Mouse (Mus musculus): ENCODE measurements at regions not wholly inside any gene's neighbourhood (a gene's known extent, or its start where the extent isn't known, plus 50 kb on each side); places are given as distances from the start of the nearest gene placed in this dataset.

- Histone ChIP-seq H3K4me3 (replicated peaks; ENCODE audit: control insufficient read depth, low read depth, low read length) (no peak overlapping the region), H3K27ac (ENCODE audit: control insufficient read depth, insufficient read depth, low read depth, low read length, poor library complexity) (no peak overlapping the region), H3K4me1 (ENCODE audit: control insufficient read depth, insufficient read depth, low read length) (no peaks in the 10 kb centered on the region)
- WGBS, result 81% methylated on average over 3 of the region's 3 CpGs
- TF ChIP-seq POLR2A (IDR thresholded peaks at IDR 0.05; ENCODE audit: borderline replicate concordance, control insufficient read depth, low read depth, low read length) (no peak), CTCF (IDR thresholded peaks at IDR 0.05; ENCODE audit: control insufficient read depth, insufficient read depth, low read length) (no peak)
Observed at GRCm38 (mm10) chr5:77851645-77852044, 443.8 kb upstream of the Igfbp7 start.

DNA sequence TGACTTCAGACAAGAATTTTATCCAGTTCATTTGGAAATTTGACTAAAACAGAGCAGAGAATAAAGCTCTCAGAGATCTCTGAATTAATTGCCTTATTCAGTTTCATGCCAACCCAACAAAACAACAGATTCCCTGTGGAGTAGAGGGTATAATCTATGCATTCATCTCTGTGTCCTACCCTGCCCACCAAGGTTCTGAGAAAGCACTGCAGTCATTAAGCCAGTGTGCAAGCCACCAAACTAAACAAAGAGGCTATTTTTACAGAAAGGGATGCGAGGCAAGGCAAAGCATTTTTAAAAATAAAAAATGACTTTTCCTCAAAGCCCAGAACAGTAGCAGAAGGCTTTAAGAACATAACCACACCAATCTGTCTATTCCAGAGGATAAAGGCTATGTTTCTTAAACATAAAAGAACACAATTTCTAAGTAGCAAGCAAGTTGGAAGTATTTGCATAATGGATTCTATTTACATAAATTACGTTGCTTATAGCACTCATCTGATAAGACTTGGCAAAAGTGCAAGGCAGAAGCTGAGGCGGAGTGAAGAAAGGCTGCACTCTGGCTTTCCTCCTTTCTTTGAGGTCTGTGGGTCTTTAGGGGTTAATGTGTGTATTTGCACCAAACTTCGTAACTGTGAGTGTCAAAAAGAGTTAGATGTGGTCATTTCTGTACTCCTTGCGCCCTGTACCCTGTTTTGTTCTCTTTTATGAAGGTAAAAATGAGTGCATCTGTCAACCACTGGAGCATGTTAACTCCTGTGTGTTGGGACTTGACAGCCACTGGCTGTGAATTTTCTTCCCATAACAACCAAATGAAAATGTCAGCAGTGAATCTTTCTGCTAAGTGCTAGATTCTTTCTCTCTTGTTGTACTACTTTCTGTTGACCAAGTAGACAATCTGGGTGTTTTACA is 430.6 kb upstream of the Igfbp7 start:
- TF ChIP-seq POLR2A (IDR thresholded peaks at IDR 0.05; ENCODE audit: borderline replicate concordance, control insufficient read depth, low read depth, low read length), result no peak
- no peak overlapping the region for H3K4me3 ChIP-seq (replicated peaks; ENCODE audit: control insufficient read depth, low read depth, low read length)
- H3K4me1 ChIP-seq (ENCODE audit: control insufficient read depth, insufficient read depth, low read length), result no peaks in the 10 kb centered on the region
- WGBS, result 60% methylated on average over 5 of the region's 5 CpGs
- H3K27ac ChIP-seq (ENCODE audit: control insufficient read depth, insufficient read depth, low read depth, low read length, poor library complexity), result no peak overlapping the region

GRCm38 (mm10) chr5:77827971-77828370 is 420.1 kb upstream of the Igfbp7 start:
- 91% methylated on average over 2 of the region's 2 CpGs for WGBS
- H3K4me3 ChIP-seq (replicated peaks; ENCODE audit: control insufficient read depth, low read depth, low read length), result no peak overlapping the region
- H3K4me1 ChIP-seq (ENCODE audit: control insufficient read depth, insufficient read depth, low read length), result no peaks in the 10 kb centered on the region
- no peak overlapping the region for H3K27ac ChIP-seq (ENCODE audit: control insufficient read depth, insufficient read depth, low read depth, low read length, poor library complexity)
- TF ChIP-seq CTCF (IDR thresholded peaks at IDR 0.05; ENCODE audit: control insufficient read depth, insufficient read depth, low read length) (no peak), POLR2A (IDR thresholded peaks at IDR 0.05; ENCODE audit: borderline replicate concordance, control insufficient read depth, low read depth, low read length) (no peak)

- 87% methylated on average over 4 of the region's 4 CpGs for WGBS
- TF ChIP-seq CTCF (IDR thresholded peaks at IDR 0.05; ENCODE audit: control insufficient read depth, insufficient read depth, low read length) (no peak), POLR2A (IDR thresholded peaks at IDR 0.05; ENCODE audit: borderline replicate concordance, control insufficient read depth, low read depth, low read length) (no peak)
- H3K4me1 ChIP-seq (ENCODE audit: control insufficient read depth, insufficient read depth, low read length), result no peaks in the 10 kb centered on the region
- H3K27ac ChIP-seq (ENCODE audit: control insufficient read depth, insufficient read depth, low read depth, low read length, poor library complexity), result no peak overlapping the region
- H3K4me3 ChIP-seq (replicated peaks; ENCODE audit: control insufficient read depth, low read depth, low read length), result no peak overlapping the region
Observed at GRCm38 (mm10) chr5:77826063-77826462, 418.2 kb upstream of the Igfbp7 start.

DNA sequence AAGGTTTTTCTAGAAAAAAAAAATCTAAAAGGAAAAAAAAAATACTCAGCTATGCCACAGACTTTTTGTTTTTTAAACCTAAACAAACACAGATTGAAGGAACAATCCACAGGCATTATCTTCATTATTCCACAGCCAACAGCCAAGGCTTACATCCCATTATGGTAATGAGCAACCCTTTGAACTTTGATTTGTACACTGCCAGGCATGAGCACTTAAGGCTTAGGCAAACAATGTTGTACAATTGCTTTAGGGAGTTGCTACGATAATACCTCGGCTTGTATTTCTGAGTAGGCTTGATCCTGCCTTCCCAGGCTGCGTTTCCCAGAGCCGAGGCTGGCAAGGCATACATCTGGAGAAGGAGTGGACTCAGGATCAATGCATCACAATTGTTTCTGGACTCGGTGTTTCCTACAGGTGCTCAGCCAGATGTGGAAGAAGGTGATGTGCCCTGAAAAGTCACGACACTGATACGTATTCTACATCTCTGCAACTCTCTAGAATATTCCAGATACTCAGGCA is 409.0 kb upstream of the Igfbp7 start:
- Histone ChIP-seq H3K4me1 (ENCODE audit: control insufficient read depth, insufficient read depth, low read length) (no peaks in the 10 kb centered on the region), H3K27ac (ENCODE audit: control insufficient read depth, insufficient read depth, low read depth, low read length, poor library complexity) (no peak overlapping the region), H3K4me3 (replicated peaks; ENCODE audit: control insufficient read depth, low read depth, low read length) (no peak overlapping the region)
- no peak for TF ChIP-seq POLR2A (IDR thresholded peaks at IDR 0.05; ENCODE audit: borderline replicate concordance, control insufficient read depth, low read depth, low read length)
- TF ChIP-seq CTCF (IDR thresholded peaks at IDR 0.05; ENCODE audit: control insufficient read depth, insufficient read depth, low read length), result no peak
- 75% methylated on average over 7 of the region's 7 CpGs for WGBS

- no peak overlapping the region for H3K27ac ChIP-seq (ENCODE audit: control insufficient read depth, insufficient read depth, low read depth, low read length, poor library complexity)
- 48% methylated on average over 6 of the region's 6 CpGs for WGBS
- TF ChIP-seq POLR2A (IDR thresholded peaks at IDR 0.05; ENCODE audit: borderline replicate concordance, control insufficient read depth, low read depth, low read length) (no peak), CTCF (IDR thresholded peaks at IDR 0.05; ENCODE audit: control insufficient read depth, insufficient read depth, low read length) (no peak)
- no peaks in the 10 kb centered on the region for H3K4me1 ChIP-seq (ENCODE audit: control insufficient read depth, insufficient read depth, low read length)
- H3K4me3 ChIP-seq (replicated peaks; ENCODE audit: control insufficient read depth, low read depth, low read length), result no peak overlapping the region
Observed at GRCm38 (mm10) chr5:77809844-77810243, 402.0 kb upstream of the Igfbp7 start.

- TF ChIP-seq POLR2A (IDR thresholded peaks at IDR 0.05; ENCODE audit: borderline replicate concordance, control insufficient read depth, low read depth, low read length), result no peak
- TF ChIP-seq CTCF (IDR thresholded peaks at IDR 0.05; ENCODE audit: control insufficient read depth, insufficient read depth, low read length), result no peak
- no peak overlapping the region for H3K27ac ChIP-seq (ENCODE audit: control insufficient read depth, insufficient read depth, low read depth, low read length, poor library complexity)
- H3K4me1 ChIP-seq (ENCODE audit: control insufficient read depth, insufficient read depth, low read length), result no peaks in the 10 kb centered on the region
- 28% methylated on average over 3 of the region's 3 CpGs for WGBS
- no peak overlapping the region for H3K4me3 ChIP-seq (replicated peaks; ENCODE audit: control insufficient read depth, low read depth, low read length)
Observed at GRCm38 (mm10) chr5:77807726-77808125, 399.9 kb upstream of the Igfbp7 start.

DNA sequence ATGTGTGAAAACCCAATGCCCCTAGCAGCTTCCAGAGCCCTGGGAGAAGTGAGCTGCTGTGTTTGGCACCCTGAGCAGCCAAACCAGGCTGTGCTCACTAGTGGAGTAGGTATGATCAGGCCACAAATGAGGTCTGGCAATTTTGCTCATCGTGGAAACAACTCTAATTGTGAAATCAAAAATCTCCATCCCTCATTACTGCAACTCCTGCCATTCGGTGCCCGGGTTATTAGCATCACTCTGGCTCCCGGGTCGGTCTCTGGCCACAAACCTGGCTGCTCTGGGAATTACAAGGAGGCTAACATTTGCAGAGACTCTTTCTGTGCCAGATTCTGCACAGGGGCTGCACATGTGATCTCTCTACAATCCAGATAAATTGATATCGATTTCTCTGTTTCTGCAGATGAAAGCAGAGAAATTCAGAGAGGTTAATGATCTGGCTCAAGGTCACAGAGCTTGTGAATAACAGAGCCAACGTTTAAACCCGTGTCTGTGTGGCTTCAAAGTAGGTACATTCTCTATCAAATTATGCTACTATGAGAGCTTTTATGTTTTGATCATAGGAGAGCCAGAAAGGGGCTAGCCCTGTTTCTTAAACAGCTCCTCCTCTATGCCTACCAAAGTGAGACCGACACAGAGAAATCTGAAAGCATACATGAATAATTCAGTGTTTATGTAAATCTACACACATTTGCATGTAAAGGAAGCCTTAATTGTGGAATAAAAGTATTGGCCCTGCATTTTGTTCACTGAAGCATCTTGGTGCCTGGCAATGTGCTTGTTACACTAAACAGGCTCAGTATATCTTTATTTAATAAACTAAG is 398.7 kb upstream of the Igfbp7 start:
- WGBS, result 61% methylated on average over 9 of the region's 9 CpGs
- no peak for TF ChIP-seq POLR2A (IDR thresholded peaks at IDR 0.05; ENCODE audit: borderline replicate concordance, control insufficient read depth, low read depth, low read length)
- no peak for TF ChIP-seq CTCF (IDR thresholded peaks at IDR 0.05; ENCODE audit: control insufficient read depth, insufficient read depth, low read length)
- Histone ChIP-seq H3K4me3 (replicated peaks; ENCODE audit: control insufficient read depth, low read depth, low read length) (no peak overlapping the region), H3K4me1 (ENCODE audit: control insufficient read depth, insufficient read depth, low read length) (no peaks in the 10 kb centered on the region), H3K27ac (ENCODE audit: control insufficient read depth, insufficient read depth, low read depth, low read length, poor library complexity) (no peak overlapping the region)

Data from bone marrow, adult 2 months (tissue).